Mouse (Mus musculus) lung, embryonic 16.5 days (tissue): ENCODE results near the gene Pik3c2g. TPM values are rescaled to one million over a fixed set of nuclear protein-coding genes. Genes with fewer than 3 reads are reported as not detected.

Experiments
- ATAC-seq: fragments of 200-750 bp; cut with Nextera tagmentation; 2 replicates; pipeline ENCODE4 v1.8.0; 2017; ENCODE audit warnings: low read depth, mild to moderate bottlenecking, moderate library complexity
- H3K27ac ChIP-seq: fragments of 300-500 bp; sonication (generic); 2 replicates; pipeline ENCODE4 v1.5.1; 2014; ENCODE audit warnings: mild to moderate bottlenecking, control low read depth, low read length
- H3K27me3 ChIP-seq: fragments of 300-500 bp; sonication (generic); 2 replicates; pipeline ENCODE4 v1.6.1; 2014; ENCODE audit warnings: low read depth, low read length, mixed read lengths; ENCODE audit not compliant: control insufficient read depth, insufficient read depth
- H3K36me3 ChIP-seq: fragments of 300-500 bp; sonication (generic); 2 replicates; pipeline ENCODE4 v1.6.1; 2014; ENCODE audit warnings: low read length; ENCODE audit not compliant: control insufficient read depth, insufficient read depth
- H3K4me1 ChIP-seq: fragments of 300-500 bp; sonication (generic); replicated peaks from 2 replicates; pipeline ENCODE4 v1.6.1; 2014; ENCODE audit warnings: low read length, mixed read lengths; ENCODE audit not compliant: control insufficient read depth, insufficient read depth
- H3K4me2 ChIP-seq: fragments of 300-500 bp; sonication (generic); 2 replicates; pipeline ENCODE4 v1.6.1; 2014; ENCODE audit warnings: low read depth, low read length, control low read depth
- H3K4me3 ChIP-seq: fragments of 300-500 bp; sonication (generic); 2 replicates; pipeline ENCODE4 v1.5.1; 2014; ENCODE audit warnings: mild to moderate bottlenecking, low read length, control low read depth
- H3K9ac ChIP-seq: fragments of 300-500 bp; sonication (generic); 2 replicates; pipeline ENCODE4 v1.6.1; 2014; ENCODE audit warnings: low read length, control low read depth
- H3K9me3 ChIP-seq: fragments of 300-500 bp; sonication (generic); 2 replicates; pipeline ENCODE4 v1.6.1; 2016; ENCODE audit warnings: low read length; ENCODE audit not compliant: control insufficient read depth
- WGBS: fragments of 180-500 bp; shearing (Covaris S2); extraction: QIAGEN DNeasy Blood & Tissue Kit; methylation state at CpG from one replicate; pipeline ENCODE4 v1.1.7; 2014; 5-methylcytosine and 5-hydroxymethylcytosine counted together
- polyA plus RNA-seq: library from polyadenylated mRNA; unstranded; fragments of >200 nt; fragmentation: Nextera tagmentation; extraction: Ambion mirVana; gene quantifications from 2 replicates; pipeline ENCODE4 v1.2.1, GENCODE M21; 2015

Pik3c2g gene
- polyA plus RNA-seq, 1 experiment from 2014 or later, result 2.7 TPM

DNA sequence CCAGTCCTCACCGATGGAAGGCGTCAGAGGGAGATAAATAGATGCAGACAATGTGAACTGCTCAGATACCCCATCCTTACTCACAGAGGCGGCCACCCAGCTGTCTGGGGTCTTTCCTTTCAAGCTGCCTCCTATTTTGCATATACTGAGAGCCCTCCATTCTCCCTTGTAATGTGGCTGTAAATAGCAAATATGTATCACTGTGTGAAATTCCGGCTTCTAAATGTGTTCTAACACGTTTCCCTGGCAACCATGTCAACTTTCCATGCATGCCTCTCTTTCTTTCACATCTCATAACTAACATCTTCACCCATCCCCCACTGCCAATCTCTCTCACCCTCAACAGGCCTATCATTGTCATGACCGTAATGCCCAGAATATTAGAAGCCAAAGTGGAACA is 379.7 kb downstream of the Pik3c2g start:
- Histone ChIP-seq H3K4me3 (no peak overlapping the region), H3K9me3 (no peaks in the 10 kb centered on the region), H3K4me2 (no peak overlapping the region), H3K27ac (no peak overlapping the region), H3K36me3 (no peaks in the 10 kb centered on the region), H3K9ac (no peak overlapping the region), H3K4me1 (no peaks in the 10 kb centered on the region), H3K27me3 (no peaks in the 10 kb centered on the region)
- no peak for ATAC-seq
- WGBS, result 56% methylated on average over 6 of the region's 6 CpGs

DNA sequence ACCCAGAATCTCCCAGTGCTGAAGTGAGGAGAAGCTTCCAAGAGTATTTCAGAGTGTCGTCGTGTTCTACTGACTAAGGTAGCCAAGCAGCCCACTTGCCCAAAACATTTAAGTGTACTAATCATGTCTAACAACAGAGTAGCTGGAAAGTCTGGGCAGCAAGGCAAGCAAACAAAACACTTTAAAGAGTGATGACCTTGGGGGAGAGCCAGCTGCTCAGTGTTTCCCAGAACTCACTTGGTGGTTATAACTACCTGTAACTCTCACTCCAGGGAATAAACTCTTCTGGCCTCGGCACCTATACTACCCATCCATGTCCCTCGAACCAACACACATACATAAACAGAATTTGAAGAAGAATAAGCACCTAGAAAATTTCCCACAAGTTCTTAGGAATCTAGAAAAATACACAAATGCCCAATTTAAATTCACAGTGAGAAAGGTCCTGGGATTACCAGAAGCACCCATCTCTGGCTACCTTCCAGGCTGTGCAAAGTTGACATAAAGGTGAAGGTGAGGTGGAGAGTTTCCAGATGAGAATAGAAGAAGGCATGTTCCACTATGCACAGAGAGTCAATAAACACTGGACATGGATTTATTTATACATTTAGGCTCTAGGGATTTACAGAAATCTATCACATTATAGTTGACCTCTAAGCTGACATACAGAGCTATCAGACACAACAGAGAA is 384.7 kb downstream of the Pik3c2g start:
- WGBS, result 65% methylated on average over 4 of the region's 4 CpGs

DNA sequence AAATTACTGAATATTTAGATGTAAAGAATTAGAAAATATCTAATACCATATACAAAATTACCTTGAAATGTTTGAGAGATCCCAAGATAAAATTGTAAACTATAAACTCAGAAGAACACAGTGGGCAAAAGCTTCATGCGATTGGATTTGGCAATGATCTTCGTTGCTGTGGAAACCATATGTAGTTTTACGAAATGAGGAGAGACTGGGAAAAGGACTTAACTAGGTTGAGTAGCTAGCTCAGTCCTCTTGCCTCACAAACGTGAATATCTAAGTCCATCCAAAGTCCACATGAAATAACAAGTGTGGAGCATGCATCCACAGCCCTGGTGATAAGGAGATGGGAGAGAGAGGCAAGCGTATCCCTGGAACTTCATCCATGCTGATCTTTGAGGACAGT is 387.6 kb downstream of the Pik3c2g start:
- Histone ChIP-seq H3K9me3 (no peaks in the 10 kb centered on the region), H3K27ac (no peak overlapping the region), H3K9ac (no peak overlapping the region), H3K4me2 (no peak overlapping the region), H3K4me3 (no peak overlapping the region), H3K36me3 (no peaks in the 10 kb centered on the region), H3K27me3 (no peaks in the 10 kb centered on the region), H3K4me1 (0 out of 2 replicates have a peak, but pooled peaks cover 4% of the 10 kb centered on the region)
- no peak for ATAC-seq
- WGBS, result 79% methylated on average over 5 of the region's 5 CpGs

More for the DNA sequence above, 384.7 kb downstream of the Pik3c2g start:
- H3K9me3 ChIP-seq, result no peaks in the 10 kb centered on the region
- no peak overlapping the region for H3K4me3 ChIP-seq
- H3K36me3 ChIP-seq, result no peaks in the 10 kb centered on the region
- H3K27me3 ChIP-seq, result no peaks in the 10 kb centered on the region
- no peaks in the 10 kb centered on the region for H3K4me1 ChIP-seq
- no peak for ATAC-seq
- H3K27ac ChIP-seq, result no peak overlapping the region
- no peak overlapping the region for H3K4me2 ChIP-seq
- no peak overlapping the region for H3K9ac ChIP-seq

DNA sequence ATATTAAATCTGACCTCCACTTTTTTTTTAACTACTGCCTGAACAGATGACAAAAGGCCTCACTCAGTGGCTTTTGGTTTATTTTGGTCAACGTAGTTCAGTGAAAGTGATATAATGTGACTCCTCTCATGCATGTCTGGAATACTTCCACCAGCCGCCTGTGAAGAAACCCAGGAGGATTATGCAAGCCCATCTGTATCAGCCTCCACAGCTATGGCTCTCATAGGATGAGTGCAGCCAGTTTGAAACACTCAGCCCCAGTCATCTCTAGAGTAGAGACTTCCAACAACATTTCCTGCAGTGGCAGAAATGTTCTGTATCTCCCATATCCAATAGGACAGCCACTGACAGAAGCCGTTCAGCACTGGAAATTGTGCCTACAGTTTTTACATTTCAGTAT is 391.1 kb downstream of the Pik3c2g start:
- H3K4me3 ChIP-seq, result no peak overlapping the region
- no peaks in the 10 kb centered on the region for H3K27me3 ChIP-seq
- ATAC-seq, result peak; percentile 94
- H3K4me1 ChIP-seq, result 0 out of 2 replicates have a peak, but pooled peaks cover 4% of the 10 kb centered on the region
- H3K4me2 ChIP-seq, result no peak overlapping the region
- H3K36me3 ChIP-seq, result no peaks in the 10 kb centered on the region
- WGBS, result 39% methylated on average over 3 of the region's 3 CpGs
- no peak overlapping the region for H3K9ac ChIP-seq
- no peak overlapping the region for H3K27ac ChIP-seq
- H3K9me3 ChIP-seq, result no peaks in the 10 kb centered on the region

DNA sequence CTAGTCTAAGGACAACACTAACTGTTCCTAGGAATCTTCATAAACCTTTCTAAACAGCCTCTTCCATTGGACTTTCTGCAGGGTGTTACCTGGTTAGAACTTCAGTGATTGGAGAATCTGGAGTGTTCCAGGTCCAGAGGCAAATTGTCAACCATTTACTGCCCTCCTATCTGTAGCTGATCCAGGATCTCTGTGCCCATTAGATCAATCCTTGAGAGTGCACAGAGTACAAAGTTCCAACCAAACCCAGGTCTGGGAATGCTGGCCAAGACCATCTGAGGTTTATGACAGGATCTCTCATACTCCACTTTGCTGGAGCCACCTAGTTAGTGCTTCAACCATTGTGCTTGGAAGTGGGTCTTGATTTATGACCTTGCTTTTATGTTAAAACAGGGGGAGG is 394.0 kb downstream of the Pik3c2g start:
- H3K9ac ChIP-seq, result no peak overlapping the region
- no peaks in the 10 kb centered on the region for H3K36me3 ChIP-seq
- H3K4me2 ChIP-seq, result no peak overlapping the region
- no peak overlapping the region for H3K27ac ChIP-seq
- no peaks in the 10 kb centered on the region; the same call in 1 of the 2 replicates for H3K9me3 ChIP-seq
- no peaks in the 10 kb centered on the region for H3K27me3 ChIP-seq
- no peak for ATAC-seq
- H3K4me1 ChIP-seq, result 0 out of 2 replicates have a peak, but pooled peaks cover 4% of the 10 kb centered on the region
- no peak overlapping the region for H3K4me3 ChIP-seq

DNA sequence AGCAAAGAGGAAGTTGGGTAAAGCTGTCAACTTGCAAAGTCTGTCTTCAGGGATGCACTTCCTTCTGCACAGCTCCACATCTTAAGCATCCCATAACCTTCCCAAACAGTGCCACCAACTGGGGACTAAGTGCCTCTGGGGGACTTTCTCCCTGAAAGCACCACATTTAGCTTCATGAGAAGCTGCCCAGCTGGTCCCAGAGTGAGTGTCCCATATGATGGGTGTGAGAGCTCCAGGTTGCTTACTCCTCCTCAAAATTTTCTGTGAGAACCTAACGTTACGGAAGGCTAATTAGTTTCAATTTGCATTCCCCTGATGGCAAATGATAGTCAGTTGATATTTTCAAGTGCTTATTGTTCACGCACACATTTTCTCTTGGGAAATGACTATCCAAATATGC is 397.0 kb downstream of the Pik3c2g start:
- no peaks in the 10 kb centered on the region for H3K4me1 ChIP-seq
- WGBS, result 95% methylated on average over 3 of the region's 3 CpGs
- no peak overlapping the region for H3K4me2 ChIP-seq
- no peaks in the 10 kb centered on the region; the same call in 1 of the 2 replicates for H3K9me3 ChIP-seq
- no peak overlapping the region for H3K9ac ChIP-seq
- ATAC-seq, result no peak
- H3K4me3 ChIP-seq, result no peak overlapping the region
- no peaks in the 10 kb centered on the region for H3K27me3 ChIP-seq
- no peaks in the 10 kb centered on the region for H3K36me3 ChIP-seq
- no peak overlapping the region for H3K27ac ChIP-seq

DNA sequence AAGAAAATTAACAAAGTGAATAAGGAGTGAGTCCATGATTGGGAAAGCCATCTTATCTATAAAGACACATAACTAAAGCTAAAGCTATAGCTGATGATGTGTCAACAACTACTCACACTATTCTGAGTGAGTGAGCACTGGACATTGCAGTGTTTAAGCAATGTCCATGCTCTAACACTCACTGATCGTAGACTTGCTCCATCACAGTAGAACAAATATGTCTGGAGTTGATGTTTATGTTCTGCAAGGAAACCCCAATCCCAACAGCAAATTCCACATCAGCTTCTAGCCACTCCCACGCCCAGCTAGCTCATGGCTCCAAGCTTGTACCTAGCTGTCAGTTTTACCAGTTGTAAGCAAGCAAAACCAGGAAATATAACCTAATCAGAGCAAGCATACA is 399.5 kb downstream of the Pik3c2g start:
- no peaks in the 10 kb centered on the region for H3K27me3 ChIP-seq
- peak; percentile 93 for ATAC-seq
- H3K9ac ChIP-seq, result no peak overlapping the region
- WGBS, result 36% methylated on average over 2 of the region's 2 CpGs
- no peak overlapping the region for H3K4me3 ChIP-seq
- no peaks in the 10 kb centered on the region for H3K36me3 ChIP-seq
- H3K9me3 ChIP-seq, result no peaks in the 10 kb centered on the region; the same call in 1 of the 2 replicates
- no peaks in the 10 kb centered on the region; the same call in 1 of the 2 replicates for H3K4me1 ChIP-seq
- H3K4me2 ChIP-seq, result no peak overlapping the region
- no peak overlapping the region for H3K27ac ChIP-seq

DNA sequence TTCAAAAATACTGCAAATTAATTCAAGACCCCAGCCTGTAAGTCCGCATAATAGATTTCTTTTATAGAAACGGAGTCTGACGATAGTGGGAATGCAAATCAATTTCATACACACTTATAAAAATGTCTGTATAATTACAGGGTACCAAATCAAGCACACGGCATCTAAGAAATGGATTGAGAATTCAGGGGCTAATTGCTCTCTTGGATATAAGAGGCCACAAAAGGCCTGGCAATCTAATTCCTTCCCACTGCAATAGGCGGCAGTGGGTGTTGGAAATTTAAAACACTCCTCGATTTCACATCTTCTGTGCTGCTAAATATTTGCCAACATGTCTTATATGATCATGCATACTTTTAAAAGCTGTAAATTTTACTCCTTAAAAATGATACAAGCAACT is 402.1 kb downstream of the Pik3c2g start:
- Histone ChIP-seq H3K9me3 (no peaks in the 10 kb centered on the region; the same call in 1 of the 2 replicates), H3K27me3 (no peaks in the 10 kb centered on the region), H3K4me3 (no peak overlapping the region), H3K27ac (no peak overlapping the region), H3K4me1 (no peaks in the 10 kb centered on the region; the same call in 1 of the 2 replicates), H3K36me3 (no peaks in the 10 kb centered on the region), H3K4me2 (no peak overlapping the region), H3K9ac (no peak overlapping the region)
- 89% methylated on average over 6 of the region's 6 CpGs for WGBS
- no peak for ATAC-seq

DNA sequence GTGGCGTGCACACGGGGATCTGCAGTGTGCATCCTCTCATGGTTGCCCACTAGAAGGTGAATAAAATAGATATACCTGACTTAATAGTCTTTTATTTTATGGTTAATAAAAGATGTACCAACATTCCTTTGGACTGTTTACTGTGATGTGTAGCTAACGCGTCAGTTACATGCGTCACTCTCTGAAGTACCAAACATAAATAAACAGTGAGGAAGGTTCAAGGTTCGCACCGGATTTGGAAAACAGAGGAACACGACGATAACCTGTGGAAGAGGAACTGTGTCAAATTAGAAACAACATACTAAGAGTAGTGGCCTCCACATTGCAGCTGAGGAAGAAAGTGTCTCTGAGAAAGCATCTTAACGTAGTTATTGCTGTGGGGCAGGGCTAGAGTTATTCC is 402.6 kb downstream of the Pik3c2g start:
- H3K36me3 ChIP-seq, result no peaks in the 10 kb centered on the region
- no peak overlapping the region for H3K4me2 ChIP-seq
- H3K27me3 ChIP-seq, result no peaks in the 10 kb centered on the region
- WGBS, result 60% methylated on average over 10 of the region's 10 CpGs
- H3K4me3 ChIP-seq, result no peak overlapping the region
- no peaks in the 10 kb centered on the region; the same call in 1 of the 2 replicates for H3K4me1 ChIP-seq
- ATAC-seq, result no peak
- H3K9me3 ChIP-seq, result no peaks in the 10 kb centered on the region
- H3K27ac ChIP-seq, result no peak overlapping the region
- H3K9ac ChIP-seq, result no peak overlapping the region
